Mouse (Mus musculus) thymus, adult 2 months (tissue): ENCODE data around the gene Zbtb38. TPM values are rescaled to one million over a fixed set of nuclear protein-coding genes. Genes with fewer than 3 reads are reported as not detected.

ENCODE experiments used
- DNase-seq: peaks from one replicate; pipeline ENCODE4 v3.0.0; 2021
- H3K27ac ChIP-seq: fragments of 200-500 bp; 2 replicates; pipeline ENCODE4 v1.5.1; 2012; ENCODE audit warnings: low read length, control low read depth; ENCODE audit not compliant: control insufficient read depth, insufficient read depth
- H3K27me3 ChIP-seq: fragments of 200-500 bp; 2 replicates; pipeline ENCODE4 v1.6.1; 2012; ENCODE audit warnings: mild to moderate bottlenecking, low read length, moderate library complexity, mixed read lengths; ENCODE audit not compliant: control insufficient read depth, insufficient read depth
- H3K36me3 ChIP-seq: fragments of 200-500 bp; 2 replicates; pipeline ENCODE4 v1.6.1; 2012; ENCODE audit warnings: mild to moderate bottlenecking, low read length, moderate library complexity; ENCODE audit not compliant: control insufficient read depth, insufficient read depth
- H3K4me1 ChIP-seq: fragments of 200-500 bp; replicated peaks from 2 replicates; pipeline ENCODE4 v1.6.1; 2012; ENCODE audit warnings: low read length; ENCODE audit not compliant: control insufficient read depth, insufficient read depth
- H3K4me3 ChIP-seq: fragments of 200-500 bp; 2 replicates; pipeline ENCODE4 v1.5.1; 2012; ENCODE audit warnings: mild to moderate bottlenecking, low read length, control low read depth, moderate library complexity; ENCODE audit not compliant: control insufficient read depth, insufficient read depth
- CTCF ChIP-seq: fragments of 200-500 bp; IDR thresholded peaks from 2 replicates; pipeline ENCODE4 v1.5.1; 2012; ENCODE audit warnings: mild to moderate bottlenecking, control low read depth, low read length, moderate library complexity, borderline replicate concordance; ENCODE audit not compliant: control insufficient read depth, poor library complexity, insufficient read depth; ENCODE audit errors: extremely low read depth
- POLR2A ChIP-seq: fragments of 200-500 bp; IDR thresholded peaks from 2 replicates; pipeline ENCODE4 v1.6.1; 2012; ENCODE audit warnings: mild to moderate bottlenecking, low read length, control low read depth, moderate library complexity; ENCODE audit not compliant: control insufficient read depth, poor library complexity, insufficient read depth; ENCODE audit errors: extremely low read depth
- WGBS: fragments of 180-500 bp; shearing (Covaris S2); methylation state at CpG from one replicate; pipeline ENCODE4 v1.1.7; 2018; 5-methylcytosine and 5-hydroxymethylcytosine counted together
- polyA plus RNA-seq: library from polyadenylated mRNA; depleted of rRNA; stranded (reverse); fragments of >200 nt; gene quantifications from 2 replicates; pipeline ENCODE4 v1.2.3, GENCODE M21; 2012

Zbtb38 gene
- polyA plus RNA-seq, 1 experiment, result 7.2 TPM

GRCm38 (mm10) chr9:96732644-96733424 is 19.8 kb downstream of the Zbtb38 start:
- WGBS, result 96% methylated on average over 17 of the region's 17 CpGs
- Histone ChIP-seq H3K27ac (no peak overlapping the region), H3K4me1 (no peaks in the 10 kb centered on the region), H3K4me3 (no peak overlapping the region), H3K36me3 (no peaks in the 10 kb centered on the region), H3K27me3 (no peaks in the 10 kb centered on the region)
- DNase-seq, result no peak
- TF ChIP-seq POLR2A (no peak), CTCF (no peak)

GRCm38 (mm10) chr9:96731961-96732511 is 20.6 kb downstream of the Zbtb38 start:
- WGBS, result 93% methylated on average over 14 of the region's 14 CpGs
- Histone ChIP-seq H3K4me3 (no peak overlapping the region), H3K27ac (no peak overlapping the region)

GRCm38 (mm10) chr9:96731039-96731895 is 21.4 kb downstream of the Zbtb38 start:
- H3K4me1 ChIP-seq, result no peaks in the 10 kb centered on the region

More at GRCm38 (mm10) chr9:96731961-96732511, 20.6 kb downstream of the Zbtb38 start:
- H3K4me1 ChIP-seq, result no peaks in the 10 kb centered on the region
- no peak for DNase-seq
- H3K36me3 ChIP-seq, result no peaks in the 10 kb centered on the region
- TF ChIP-seq CTCF (no peak), POLR2A (no peak)
- H3K27me3 ChIP-seq, result no peaks in the 10 kb centered on the region

DNA sequence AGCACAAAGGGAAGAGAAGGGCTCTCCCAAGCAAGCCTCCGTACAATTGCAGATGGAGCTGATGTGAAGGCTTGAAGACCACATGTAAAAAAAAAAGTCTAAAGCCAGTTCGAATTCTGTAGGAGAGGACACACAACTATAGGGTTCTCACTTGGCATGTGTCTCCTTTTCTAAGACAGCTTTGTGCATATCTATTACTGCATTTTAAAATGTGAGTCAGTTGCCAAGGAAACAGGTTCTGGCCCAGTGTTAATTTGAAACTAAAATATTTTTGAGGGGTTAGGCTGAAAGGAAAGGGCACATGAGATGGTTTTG is 22.4 kb downstream of the Zbtb38 start:
- H3K27ac ChIP-seq, result no peak overlapping the region
- H3K4me3 ChIP-seq, result no peak overlapping the region
- TF ChIP-seq CTCF, result no peak
- no peak for TF ChIP-seq POLR2A
- no peaks in the 10 kb centered on the region for H3K27me3 ChIP-seq
- 92% methylated on average over 2 of the region's 2 CpGs for WGBS
- no peaks in the 10 kb centered on the region for H3K36me3 ChIP-seq
- DNase-seq, result no peak
- peaks cover 6% of the 10 kb centered on the region; the same call in 1 of the 2 replicates for H3K4me1 ChIP-seq

More at GRCm38 (mm10) chr9:96731039-96731895, 21.4 kb downstream of the Zbtb38 start:
- no peaks in the 10 kb centered on the region for H3K36me3 ChIP-seq
- no peak for TF ChIP-seq CTCF
- no peak for TF ChIP-seq POLR2A
- WGBS, result 95% methylated on average over 19 of the region's 19 CpGs
- H3K4me3 ChIP-seq, result no peak overlapping the region
- H3K27ac ChIP-seq, result no peak overlapping the region
- no peak for DNase-seq
- H3K27me3 ChIP-seq, result no peaks in the 10 kb centered on the region

DNA sequence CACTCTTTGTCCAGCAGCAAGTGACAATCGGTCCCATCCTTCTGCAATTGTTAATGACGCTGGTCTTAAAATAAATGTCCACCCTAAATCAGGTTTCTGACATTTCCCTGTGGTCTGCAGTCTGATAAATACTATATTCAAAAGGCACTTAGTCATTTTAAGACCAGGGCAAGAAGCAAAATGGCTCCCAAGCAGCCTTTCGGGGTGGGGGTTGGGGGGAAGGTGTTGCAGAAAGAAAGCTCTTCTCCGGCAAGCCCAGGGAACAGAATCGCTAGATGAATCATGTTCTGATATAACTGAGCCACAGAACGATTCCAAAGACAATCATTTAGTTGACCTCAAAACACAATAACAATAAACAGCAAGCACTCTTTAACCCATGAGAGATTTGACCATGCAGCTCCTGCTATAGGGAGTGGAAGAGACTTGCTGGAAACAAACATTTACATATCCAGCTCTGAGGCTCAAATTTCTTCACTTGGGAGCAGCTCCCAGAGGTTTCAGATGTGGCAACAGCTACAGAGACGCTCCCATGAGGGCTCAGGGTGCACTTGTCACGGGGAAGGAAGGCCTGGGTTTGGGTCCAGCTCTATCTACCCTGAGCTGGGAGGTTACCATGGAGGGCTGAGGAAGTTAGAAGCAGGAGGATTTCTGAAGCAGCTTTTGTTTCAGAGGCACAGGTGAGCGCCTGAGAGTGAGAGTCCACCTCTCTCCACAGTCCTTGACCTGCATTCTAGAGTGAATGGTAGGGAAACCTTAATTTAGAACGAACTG is 22.9 kb downstream of the Zbtb38 start:
- DNase-seq, result no peak
- WGBS, result 96% methylated on average over 10 of the region's 10 CpGs
- Histone ChIP-seq H3K27ac (no peak overlapping the region), H3K27me3 (no peaks in the 10 kb centered on the region), H3K4me3 (no peak overlapping the region), H3K4me1 (peaks cover 6% of the 10 kb centered on the region; the same call in 1 of the 2 replicates), H3K36me3 (no peaks in the 10 kb centered on the region)
- TF ChIP-seq CTCF, result no peak
- TF ChIP-seq POLR2A, result no peak
